In the genomic region with DNA sequence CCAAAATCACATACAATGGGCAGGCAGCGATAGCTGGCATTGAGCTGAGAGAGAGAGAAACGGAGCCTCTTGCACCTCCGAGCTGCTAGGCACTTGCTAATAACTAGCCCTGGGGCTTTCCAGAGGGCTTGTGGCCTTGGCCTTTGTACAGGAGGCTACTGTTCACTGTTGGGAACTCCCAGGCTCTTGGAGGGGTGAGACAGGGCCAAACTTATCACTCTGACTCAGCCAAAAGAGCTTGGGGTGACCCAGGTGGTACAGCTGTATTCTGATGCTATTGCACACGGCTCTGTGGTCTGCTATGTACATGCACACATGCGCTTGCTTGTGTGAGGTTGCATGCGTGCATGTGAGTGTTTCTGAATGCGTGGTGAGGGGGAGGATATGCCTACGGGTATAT, we compare ENCODE assay signal across 28 mouse cellular contexts. TPM values are rescaled to one million over a fixed set of nuclear protein-coding genes. Genes with fewer than 3 reads are reported as not detected.
A peak's percentile ranks its signal among the peaks of the same experiment; 100 is the strongest.
DNase-seq lines count a peak whose midpoint lies in the region; ATAC-seq lines count a peak whose summit lies in the region.
"Had no signal": no experiment of that assay in that cellular context is flagged by ENCODE, and none has a peak within 500 bp of the region (broad histone marks: within the 10 kb centered on the region; RNA-seq: fewer than 3 reads in every experiment).

No protein-coding gene starts in this region.

- ATAC-seq in limb, embryonic 13.5 days (ENCODE audit: low FRiP score, low read depth): no peak
- no peak for ATAC-seq in megakaryocyte, adult 5-6 weeks (ENCODE audit: poor library complexity, severe bottlenecking)
- ATAC-seq: activated CD4-positive, CD25-positive, alpha-beta regulatory T cell, adult 4 months; forebrain, embryonic 14.5 days; intestine, embryonic 16.5 days had no signal

- no peak overlapping the region for H3K4me3 ChIP-seq in limb, embryonic 13.5 days
- H3K4me3 ChIP-seq in limb, embryonic 10.5 days: no peak overlapping the region
- H3K4me3 ChIP-seq: hindbrain, embryonic 13.5 days; left cerebral cortex, adult 2 months; liver, embryonic 13.5 days; midbrain, embryonic 10.5 days had no signal

- H3K9me3 ChIP-seq in limb, embryonic 13.5 days: no peaks in the 10 kb centered on the region
- H3K9me3 ChIP-seq in limb, embryonic 10.5 days (replicated peaks): no peaks in the 10 kb centered on the region
- H3K9me3 ChIP-seq: hindbrain, embryonic 13.5 days; liver, embryonic 13.5 days; midbrain, embryonic 10.5 days had no signal

- H3K4me2 ChIP-seq in limb, embryonic 13.5 days (replicated peaks): no peak overlapping the region
- H3K4me2 ChIP-seq: heart, embryonic 11.5 days; hindbrain, embryonic 13.5 days; liver, embryonic 13.5 days had no signal

- H3K4me1 ChIP-seq in limb, embryonic 13.5 days: peaks cover 60% of the 10 kb centered on the region
- H3K4me1 ChIP-seq in limb, embryonic 10.5 days: peaks cover 57% of the 10 kb centered on the region

- 0 out of 2 replicates have a peak, but pooled peaks cover under 1% of the 10 kb centered on the region for H3K27me3 ChIP-seq in limb, embryonic 13.5 days
- peaks cover 24% of the 10 kb centered on the region for H3K27me3 ChIP-seq in limb, embryonic 10.5 days (ENCODE audit: low read depth, poor library complexity, severe bottlenecking)

- H3K36me3 ChIP-seq in limb, embryonic 13.5 days: no peaks in the 10 kb centered on the region
- H3K36me3 ChIP-seq in limb, embryonic 10.5 days: no peaks in the 10 kb centered on the region
- H3K36me3 ChIP-seq: hindbrain, embryonic 13.5 days; liver, embryonic 13.5 days; midbrain, embryonic 10.5 days had no signal

- no peak for DNase-seq in limb, embryonic 10.5 days (ENCODE audit: low spot score)
- DNase-seq in A20 (ENCODE audit: low read depth, low spot score): peak; percentile 83
- peak; percentile 22 for DNase-seq in ES-CJ7 (ENCODE audit: low read depth, low spot score)
- DNase-seq in fibroblast of lung, adult 2 months (ENCODE audit: low read depth): peak; percentile 65
- no peak for DNase-seq in retina, embryonic 14.5 days (ENCODE audit: low spot score)
- DNase-seq: cerebellum, adult 18-20 months; cerebellum, postnatal 10 days; gastrocnemius, postnatal 25 days; heart, adult 11 months; heart, postnatal 36 days; kidney, adult 8-10 months; kidney, postnatal 10 days; liver, embryonic 13.5 days; lung, adult 2 months; lung, postnatal 10 days; right cerebral cortex, adult 18-20 months; spleen, adult 18-20 months; thymus, postnatal 14 days had no signal

- H3K27ac ChIP-seq in limb, embryonic 13.5 days: 0 out of 2 replicates have a peak overlapping the region, but pooled peaks have one; percentile 28
- H3K27ac ChIP-seq in limb, embryonic 10.5 days: no peak overlapping the region
- H3K27ac ChIP-seq: hindbrain, embryonic 13.5 days; liver, embryonic 13.5 days had no signal

- 84% methylated on average over 8 of the region's 8 CpGs for WGBS in limb, embryonic 13.5 days
- 87% methylated on average over 8 of the region's 8 CpGs for WGBS in limb, embryonic 10.5 days

- H3K9ac ChIP-seq in limb, embryonic 13.5 days: no peak overlapping the region
- H3K9ac ChIP-seq: hindbrain, embryonic 13.5 days; liver, embryonic 13.5 days had no signal

RNA-seq across cellular contexts. Expression of a gene that starts 6.3 kb away (rescaled TPM):
- 0.51 and 0.56 TPM in 2 replicates for polyA plus RNA-seq in limb, embryonic 13.5 days (2015; fragmentation: Nextera tagmentation; extraction: Ambion mirVana)
- 2.1 and 4.3 TPM in 2 replicates for polyA plus RNA-seq in limb, embryonic 10.5 days (2016; fragmentation: Nextera tagmentation; extraction: Ambion mirVana)
- total RNA-seq in megakaryocyte, adult 5-6 weeks (2015): not detected in 2 replicates
- total RNA-seq in megakaryocyte, adult 5-6 weeks (2017): not detected in 2 replicates
- total RNA-seq: common myeloid progenitor, adult 5-6 weeks; gastrocnemius, postnatal 25 days had no signal

Comparison
In these comparisons a context has a peak if more than half of its experiments do, and no peak if none do; other contexts are left out.
1. DNase-seq: peak in A20 (single experiment), ES-CJ7 (single experiment) and fibroblast of lung, adult 2 months (single experiment); none in limb, embryonic 10.5 days (single experiment) and retina, embryonic 14.5 days (single experiment).